Mouse (Mus musculus): ENCODE results near the gene Ppp1r12c.

GRCm38 (mm10) chr7:4527302-4527689, 25.8 kb upstream of the Ppp1r12c start:
- TF ChIP-seq CTCF (conservative IDR thresholded peaks at IDR 0.05 in 1 of 2, IDR thresholded peaks at IDR 0.05 in 1 of 2; ENCODE audit: low read depth in 2 of 2, low read length in 2 of 2) (no peak), SMC3 (IDR thresholded peaks at IDR 0.05; ENCODE audit: low read depth, low read length) (no peak), MAX (IDR thresholded peaks at IDR 0.05; ENCODE audit: low read length) (no peak)
